Mouse (Mus musculus) bone marrow macrophage, adult 2 months (primary cell): ENCODE measurements around the gene Ndst2. TPM values are rescaled to one million over a fixed set of nuclear protein-coding genes. Genes with fewer than 3 reads are reported as not detected.

Experiments used
- H3K27ac ChIP-seq: 2 replicates; pipeline ENCODE4 v1.5.1; 2012; ENCODE audit warnings: low read depth, low read length; ENCODE audit not compliant: insufficient read depth
- H3K4me1 ChIP-seq: 2 replicates; pipeline ENCODE4 v1.6.1; 2012; ENCODE audit warnings: low read length; ENCODE audit not compliant: control insufficient read depth, insufficient read depth
- H3K4me3 ChIP-seq: 2 replicates; pipeline ENCODE4 v1.5.1; 2012; ENCODE audit warnings: mild to moderate bottlenecking, low read length, moderate library complexity; ENCODE audit not compliant: insufficient read depth
- CTCF ChIP-seq: IDR thresholded peaks from 2 replicates; pipeline ENCODE4 v1.5.1; 2012; ENCODE audit warnings: low read depth, mild to moderate bottlenecking, low read length, moderate library complexity
- POLR2A ChIP-seq: IDR thresholded peaks from 2 replicates; pipeline ENCODE4 v1.6.1; 2012; ENCODE audit warnings: mild to moderate bottlenecking, low read depth, low read length, borderline replicate concordance
- polyA plus RNA-seq: library from polyadenylated mRNA; stranded (reverse); fragments of >200 nt; gene quantifications from 2 replicates; pipeline ENCODE4 v1.2.4, GENCODE M21; 2012; ENCODE audit not compliant: missing spikeins, insufficient read depth, insufficient read length

Ndst2 gene
- polyA plus RNA-seq, 1 experiment = 60.1 TPM

DNA sequence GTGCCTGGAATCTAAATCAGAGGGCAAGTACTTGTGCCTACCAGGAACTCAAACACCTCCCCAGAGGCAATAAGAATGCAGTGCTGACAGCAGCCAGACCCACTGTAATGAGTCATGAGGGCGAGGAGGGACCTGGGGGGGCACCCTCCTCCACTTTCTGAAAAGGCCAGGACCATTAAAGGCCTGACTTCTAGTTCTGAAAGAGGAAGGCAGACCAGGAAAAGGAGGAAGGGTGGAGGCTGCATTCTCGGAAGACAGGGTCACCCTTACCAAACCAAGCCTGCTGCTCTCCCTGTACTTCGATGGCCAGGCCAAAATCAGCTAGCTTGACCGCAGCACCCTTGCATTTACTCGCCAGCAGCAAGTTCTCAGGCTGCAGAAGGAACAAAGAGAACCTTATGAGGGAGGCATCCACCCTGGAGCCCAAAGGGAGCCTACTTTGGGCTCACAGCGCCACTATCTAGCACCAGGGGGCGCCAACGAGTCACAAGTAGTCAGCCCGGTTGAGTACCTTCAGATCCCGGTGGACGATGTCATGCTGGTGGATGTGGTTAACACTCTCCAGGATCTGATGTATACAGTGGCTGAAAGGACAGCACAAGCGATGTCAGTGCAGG is 31.4 kb upstream of the Ndst2 start:
- Histone ChIP-seq H3K27ac (peak overlapping the region; percentile 69), H3K4me3 (no peak overlapping the region; the same call in 1 of the 2 replicates), H3K4me1 (peaks cover 21% of the 10 kb centered on the region)
- TF ChIP-seq CTCF (peak; percentile 74), POLR2A (no peak)

DNA sequence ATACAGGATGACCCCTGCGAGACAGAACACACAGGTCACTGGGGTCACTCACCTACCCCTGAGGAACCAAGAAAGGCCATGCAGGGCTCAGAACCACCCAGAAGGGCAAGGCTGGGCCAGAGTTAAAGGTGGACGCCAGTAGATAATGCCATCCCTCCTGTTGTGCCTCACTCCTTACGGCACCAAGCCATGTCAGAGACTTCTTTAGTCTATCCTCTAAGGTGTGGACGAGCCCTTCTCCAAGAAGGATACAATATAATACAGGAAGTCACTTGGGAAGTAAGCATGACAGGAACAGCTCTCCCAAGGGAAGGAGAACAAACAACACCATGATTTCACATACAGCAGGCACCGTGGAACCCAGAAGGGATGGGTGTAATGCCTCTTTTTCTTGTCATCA is 30.6 kb upstream of the Ndst2 start:
- peaks cover 21% of the 10 kb centered on the region for H3K4me1 ChIP-seq
- no peak overlapping the region for H3K4me3 ChIP-seq
- H3K27ac ChIP-seq = no peak overlapping the region
- TF ChIP-seq CTCF (no peak), POLR2A (no peak)

DNA sequence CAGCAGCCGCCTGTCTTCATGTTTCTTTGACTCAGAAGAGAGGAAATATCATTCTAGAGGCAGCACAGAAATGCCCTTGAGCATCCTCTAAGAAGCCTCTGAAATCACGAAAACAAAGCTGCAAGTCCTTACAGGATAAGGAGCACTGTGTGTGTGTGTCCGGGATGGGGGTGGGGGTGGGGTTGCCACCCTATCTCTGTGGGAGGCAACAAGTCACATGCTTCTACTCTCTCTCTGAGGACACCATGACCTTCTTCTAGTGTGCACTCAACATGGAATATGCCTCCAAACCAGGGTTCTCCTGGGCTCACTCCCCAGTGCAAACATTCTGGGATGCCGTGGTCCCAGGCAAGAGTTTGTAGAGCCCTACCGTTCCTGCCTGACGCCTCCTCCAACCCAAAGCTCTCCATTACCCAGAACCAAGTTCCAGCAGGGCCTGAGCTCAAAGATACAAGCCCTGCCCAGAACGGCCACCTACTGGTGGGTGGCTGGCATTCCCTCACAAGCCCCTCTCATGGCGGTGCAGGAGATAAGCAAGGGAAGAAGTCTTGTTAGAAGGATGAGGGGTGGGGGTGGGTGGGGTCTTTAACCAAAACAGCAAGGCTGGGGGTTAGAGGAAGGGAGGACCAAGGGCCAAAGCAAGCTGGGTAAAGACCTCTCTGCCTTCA is 24.5 kb upstream of the Ndst2 start:
- no peak for TF ChIP-seq POLR2A
- no peak overlapping the region for H3K27ac ChIP-seq
- H3K4me1 ChIP-seq = no peaks in the 10 kb centered on the region
- no peak overlapping the region for H3K4me3 ChIP-seq

DNA sequence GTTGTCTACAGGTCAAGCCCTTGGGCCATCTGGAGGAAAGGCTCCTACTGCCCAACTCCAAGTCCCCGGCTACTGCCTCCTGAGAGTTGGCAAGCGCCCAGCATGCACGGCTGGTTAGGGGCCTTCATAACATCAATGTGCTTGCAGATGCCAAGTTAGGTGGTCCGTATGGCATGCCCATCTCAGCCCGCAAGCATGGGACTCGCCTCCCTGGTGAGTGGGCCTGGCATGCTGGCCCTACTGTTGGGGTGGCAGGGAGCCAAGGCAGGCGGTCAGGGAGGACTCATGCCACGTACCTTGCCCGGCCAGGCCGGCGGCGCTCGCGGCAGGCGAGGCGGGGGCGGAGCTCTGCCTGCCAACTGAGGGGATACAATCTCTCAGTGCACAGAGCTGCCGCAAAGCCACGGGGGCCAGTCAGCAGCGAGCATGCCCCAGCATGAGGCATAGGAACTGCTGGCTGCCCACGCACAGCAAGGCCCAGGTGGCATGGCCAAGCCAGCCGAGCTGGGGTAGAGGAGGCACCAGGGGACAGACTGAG is 23.1 kb upstream of the Ndst2 start:
- H3K4me1 ChIP-seq = no peaks in the 10 kb centered on the region
- H3K27ac ChIP-seq = no peak overlapping the region
- TF ChIP-seq POLR2A (no peak), CTCF (no peak)
- H3K4me3 ChIP-seq = no peak overlapping the region

DNA sequence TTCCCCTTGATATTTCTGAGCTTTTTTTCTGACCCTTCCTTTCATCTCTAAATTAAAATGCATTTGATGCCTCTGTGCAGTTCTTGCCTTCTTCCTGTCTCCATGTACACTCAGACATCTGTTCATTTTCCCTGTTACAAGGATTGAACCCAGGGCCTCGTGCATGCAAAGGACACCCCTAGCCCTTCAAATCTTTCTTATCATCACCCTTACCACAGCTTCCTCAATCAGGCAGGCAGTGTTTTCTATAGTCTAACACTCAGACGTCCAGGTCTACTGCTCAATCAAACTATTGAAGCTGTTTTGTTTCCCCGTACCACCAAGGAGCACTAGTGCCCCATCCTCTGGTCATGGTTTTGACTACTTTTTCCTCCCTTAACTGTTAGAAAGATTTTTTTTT is 19.4 kb upstream of the Ndst2 start:
- Histone ChIP-seq H3K4me3 (no peak overlapping the region), H3K4me1 (no peaks in the 10 kb centered on the region), H3K27ac (no peak overlapping the region)
- TF ChIP-seq CTCF = no peak
- TF ChIP-seq POLR2A = no peak

DNA sequence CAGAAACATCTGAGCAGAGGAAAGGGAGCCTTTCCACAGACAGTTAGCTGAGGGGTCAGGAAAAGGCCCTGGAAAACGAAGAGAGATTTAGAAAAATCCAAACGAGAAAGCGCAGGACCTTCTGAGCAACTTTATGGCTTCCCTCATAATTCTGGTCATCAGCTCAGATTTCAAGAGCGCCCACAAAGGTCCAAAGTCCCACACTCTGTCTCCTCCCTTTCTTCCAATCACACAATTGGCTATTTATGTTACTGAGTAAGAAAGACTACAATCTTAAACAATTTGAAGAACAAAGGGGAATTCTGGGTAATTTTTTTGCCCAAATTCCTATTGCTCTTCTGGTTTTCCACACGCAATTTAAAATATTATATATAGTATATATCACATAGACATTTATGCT is 16.1 kb upstream of the Ndst2 start:
- no peak for TF ChIP-seq CTCF
- TF ChIP-seq POLR2A = no peak
- Histone ChIP-seq H3K4me3 (no peak overlapping the region), H3K27ac (no peak overlapping the region), H3K4me1 (no peaks in the 10 kb centered on the region)

DNA sequence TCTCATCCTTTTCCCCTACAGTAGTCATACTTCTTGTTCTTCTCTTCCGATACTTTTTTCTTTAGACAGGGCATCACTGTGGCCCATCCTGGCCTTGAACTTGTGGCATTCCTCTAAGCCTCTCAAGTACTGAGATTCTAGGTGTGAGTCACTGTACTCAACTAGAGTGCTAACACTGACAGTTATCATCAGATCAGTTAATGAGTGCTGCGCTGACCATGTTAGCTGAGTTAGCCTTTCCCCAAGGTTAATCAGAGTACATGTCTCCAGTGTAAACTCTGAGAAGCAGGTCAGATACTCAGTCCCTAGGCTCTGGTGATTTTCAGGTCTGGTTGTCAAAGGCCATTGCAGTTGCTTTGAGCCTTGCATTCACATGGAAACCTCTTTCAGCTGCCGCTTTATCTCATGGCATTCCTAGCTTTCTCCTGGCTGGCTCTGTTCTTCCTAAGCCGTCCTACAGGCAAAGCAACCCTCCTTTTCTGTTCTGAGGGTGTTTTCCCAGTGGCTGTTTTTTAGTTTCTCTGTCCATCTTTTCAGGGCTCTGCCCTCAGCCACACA is 15.2 kb upstream of the Ndst2 start:
- TF ChIP-seq CTCF (no peak), POLR2A (no peak)
- Histone ChIP-seq H3K4me3 (no peak overlapping the region), H3K27ac (no peak overlapping the region), H3K4me1 (no peaks in the 10 kb centered on the region)

DNA sequence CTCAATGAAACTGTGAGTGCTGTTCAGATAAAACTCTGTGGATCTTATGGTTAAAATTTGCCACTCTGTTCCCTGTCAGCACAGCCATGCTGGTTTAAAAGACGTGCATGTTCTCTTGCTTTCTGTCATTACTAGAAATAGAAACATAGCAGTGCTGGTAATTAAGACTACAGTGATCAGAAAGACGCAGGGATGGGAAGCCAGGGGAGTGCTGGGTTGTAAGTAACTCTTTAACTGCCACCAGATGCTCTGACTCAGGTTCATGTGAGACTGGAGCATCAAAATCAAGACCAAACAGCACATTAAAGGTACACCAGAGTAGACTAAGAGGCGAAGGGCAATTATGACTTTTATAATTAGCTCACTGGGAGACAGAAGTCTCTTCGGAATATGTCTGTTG is 14.0 kb upstream of the Ndst2 start:
- Histone ChIP-seq H3K27ac (no peak overlapping the region), H3K4me3 (no peak overlapping the region), H3K4me1 (no peaks in the 10 kb centered on the region)
- TF ChIP-seq CTCF (no peak), POLR2A (no peak)

DNA sequence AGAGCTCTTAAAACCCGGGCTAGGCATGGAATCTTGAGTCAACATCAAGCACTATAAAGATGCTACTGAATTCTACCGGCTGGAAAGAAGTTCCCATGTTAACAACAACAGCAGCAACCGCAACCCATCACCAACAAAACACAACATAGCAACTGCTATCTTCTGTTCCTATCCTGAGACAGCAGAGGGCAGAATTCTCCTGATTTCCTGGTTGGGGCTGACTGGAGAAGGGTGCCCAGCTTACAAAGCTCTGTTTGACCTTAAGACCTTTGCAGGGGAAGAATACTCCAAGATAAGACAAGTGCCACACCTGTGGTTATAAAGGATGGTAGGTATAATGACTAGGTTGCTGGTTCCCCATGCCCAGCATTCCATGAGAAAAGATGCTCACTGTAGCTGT is 12.6 kb upstream of the Ndst2 start:
- Histone ChIP-seq H3K27ac (no peak overlapping the region), H3K4me1 (no peaks in the 10 kb centered on the region), H3K4me3 (no peak overlapping the region)
- TF ChIP-seq POLR2A = no peak
- no peak for TF ChIP-seq CTCF

DNA sequence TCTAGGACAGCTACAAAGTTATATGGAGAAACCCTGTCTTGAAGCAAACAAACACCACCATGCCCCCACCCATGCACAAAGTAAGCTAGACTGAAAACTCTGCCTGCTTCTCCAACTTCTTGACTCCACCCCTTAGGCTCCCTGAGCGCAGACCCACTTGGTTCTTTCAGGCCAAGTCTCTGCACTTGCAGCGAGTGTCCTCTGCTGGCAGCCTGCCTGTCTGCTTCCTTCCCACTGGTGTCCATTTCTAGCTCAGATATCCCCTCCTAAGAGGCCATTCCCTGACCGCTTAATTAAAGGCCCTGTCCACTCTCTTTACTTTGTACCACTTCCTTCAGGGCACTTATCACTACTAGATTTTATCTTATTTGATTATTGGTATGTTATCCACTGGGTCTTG is 9.3 kb upstream of the Ndst2 start:
- TF ChIP-seq CTCF (no peak), POLR2A (no peak)
- no peak overlapping the region for H3K27ac ChIP-seq
- H3K4me3 ChIP-seq = no peak overlapping the region
- no peaks in the 10 kb centered on the region for H3K4me1 ChIP-seq
